Comparison of ENCODE assay signal across 15 mouse cellular contexts in the genomic region with DNA sequence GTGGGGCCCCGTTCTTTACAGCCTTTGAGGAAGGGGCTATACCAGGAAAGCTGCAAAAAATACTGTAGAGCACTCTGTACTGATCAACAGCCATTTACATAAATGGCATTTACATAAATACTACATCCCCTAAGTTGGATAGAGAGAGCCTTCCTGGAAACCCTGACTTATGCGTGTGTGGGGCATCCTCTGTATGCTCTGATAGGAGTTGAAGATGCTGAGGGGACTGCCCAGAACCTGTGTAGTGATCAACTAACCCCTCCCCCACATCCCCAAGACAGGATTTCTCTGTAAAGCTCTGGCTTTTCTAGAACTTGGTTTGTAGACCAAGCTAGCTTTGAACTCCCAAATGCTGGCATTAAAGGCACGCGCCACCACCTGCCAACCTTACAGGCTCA. TPM values are rescaled to one million over a fixed set of nuclear protein-coding genes. Genes with fewer than 3 reads are reported as not detected.
DNase-seq lines count a peak whose midpoint lies in the region; ATAC-seq and TF ChIP-seq lines count a peak whose summit lies in the region.
"Had no signal": no experiment of that assay in that cellular context is flagged by ENCODE, and none has a peak within 500 bp of the region (broad histone marks: within the 10 kb centered on the region; RNA-seq: fewer than 3 reads in every experiment).

No protein-coding gene starts in this region.

- no peak overlapping the region for H3K4me2 ChIP-seq in forebrain, embryonic 13.5 days
- no peak overlapping the region for H3K4me2 ChIP-seq in forebrain, postnatal 0 days (ENCODE audit: low read depth)
- no peak overlapping the region for H3K4me2 ChIP-seq in hindbrain, embryonic 12.5 days (replicated peaks)
- no peak overlapping the region for H3K4me2 ChIP-seq in hindbrain, postnatal 0 days (ENCODE audit: low read depth, low read length)
- H3K4me2 ChIP-seq: liver, embryonic 12.5 days had no signal

- no peaks in the 10 kb centered on the region for H3K27me3 ChIP-seq in forebrain, embryonic 13.5 days
- H3K27me3 ChIP-seq in forebrain, postnatal 0 days (ENCODE audit: insufficient read depth, low read length) = no peaks in the 10 kb centered on the region
- peaks cover 3% of the 10 kb centered on the region; the same call in 1 of the 2 replicates for H3K27me3 ChIP-seq in hindbrain, embryonic 12.5 days
- H3K27me3 ChIP-seq in hindbrain, postnatal 0 days (ENCODE audit: insufficient read depth, low read length) = no peaks in the 10 kb centered on the region
- peaks cover 8% of the 10 kb centered on the region; the same call in 1 of the 2 replicates for H3K27me3 ChIP-seq in embryonic facial prominence, embryonic 10.5 days (replicated peaks; ENCODE audit: low read depth, poor library complexity, severe bottlenecking)
- H3K27me3 ChIP-seq in limb, embryonic 10.5 days (ENCODE audit: low read depth, poor library complexity, severe bottlenecking) = no peaks in the 10 kb centered on the region; the same call in 1 of the 2 replicates
- H3K27me3 ChIP-seq: neural tube, embryonic 12.5 days had no signal

- peaks cover 10% of the 10 kb centered on the region for H3K36me3 ChIP-seq in forebrain, embryonic 13.5 days (ENCODE audit: poor library complexity, severe bottlenecking)
- peaks cover 7% of the 10 kb centered on the region; the same call in 1 of the 2 replicates for H3K36me3 ChIP-seq in forebrain, postnatal 0 days (ENCODE audit: insufficient read depth)
- H3K36me3 ChIP-seq in hindbrain, embryonic 12.5 days = peaks cover 4% of the 10 kb centered on the region; the same call in 1 of the 2 replicates
- H3K36me3 ChIP-seq in hindbrain, postnatal 0 days (ENCODE audit: insufficient read depth, low read length) = no peaks in the 10 kb centered on the region
- H3K36me3 ChIP-seq in embryonic facial prominence, embryonic 10.5 days (replicated peaks) = peaks cover 10% of the 10 kb centered on the region
- peaks cover 9% of the 10 kb centered on the region for H3K36me3 ChIP-seq in limb, embryonic 10.5 days

- no peak for TF ChIP-seq CTCF in forebrain, postnatal 0 days (IDR thresholded peaks at IDR 0.05; ENCODE audit: low read depth)
- TF ChIP-seq CTCF in hindbrain, postnatal 0 days (IDR thresholded peaks at IDR 0.05; ENCODE audit: low read depth) = no peak

- H3K4me1 ChIP-seq in forebrain, embryonic 13.5 days = peaks cover 67% of the 10 kb centered on the region
- 0 out of 2 replicates have a peak, but pooled peaks cover 10% of the 10 kb centered on the region for H3K4me1 ChIP-seq in forebrain, postnatal 0 days (ENCODE audit: insufficient read depth)
- H3K4me1 ChIP-seq in hindbrain, embryonic 12.5 days = peaks cover 66% of the 10 kb centered on the region
- peaks cover 21% of the 10 kb centered on the region for H3K4me1 ChIP-seq in hindbrain, postnatal 0 days (ENCODE audit: insufficient read depth, low read length)
- H3K4me1 ChIP-seq in embryonic facial prominence, embryonic 10.5 days = peaks cover 92% of the 10 kb centered on the region
- peaks cover 82% of the 10 kb centered on the region for H3K4me1 ChIP-seq in limb, embryonic 10.5 days

- no peak for ATAC-seq in forebrain, embryonic 13.5 days
- no peak for ATAC-seq in forebrain, postnatal 0 days
- no peak for ATAC-seq in hindbrain, embryonic 12.5 days (ENCODE audit: low FRiP score)
- ATAC-seq in hindbrain, postnatal 0 days = no peak
- ATAC-seq: liver, embryonic 12.5 days had no signal

- no peak overlapping the region for H3K9ac ChIP-seq in forebrain, embryonic 13.5 days
- no peak overlapping the region for H3K9ac ChIP-seq in forebrain, postnatal 0 days
- no peak overlapping the region for H3K9ac ChIP-seq in hindbrain, embryonic 12.5 days
- H3K9ac ChIP-seq in hindbrain, postnatal 0 days (replicated peaks; ENCODE audit: low read length) = no peak overlapping the region
- H3K9ac ChIP-seq: liver, embryonic 12.5 days; neural tube, embryonic 12.5 days had no signal

- 0 out of 2 replicates have a peak overlapping the region, but pooled peaks have one; percentile 5 for H3K27ac ChIP-seq in forebrain, embryonic 13.5 days
- no peak overlapping the region for H3K27ac ChIP-seq in forebrain, postnatal 0 days (ENCODE audit: low read depth, low read length)
- H3K27ac ChIP-seq in hindbrain, embryonic 12.5 days = 0 out of 2 replicates have a peak overlapping the region, but pooled peaks have one; percentile 46
- no peak overlapping the region for H3K27ac ChIP-seq in hindbrain, postnatal 0 days
- peak overlapping the region; percentile 80 for H3K27ac ChIP-seq in embryonic facial prominence, embryonic 10.5 days (replicated peaks)
- peak overlapping the region; percentile 82 for H3K27ac ChIP-seq in limb, embryonic 10.5 days
- H3K27ac ChIP-seq: liver, embryonic 12.5 days; neural tube, embryonic 12.5 days had no signal

- no peak for DNase-seq in forebrain, postnatal 0 days
- no peak for DNase-seq in hindbrain, postnatal 0 days (ENCODE audit: low spot score)
- no peak for DNase-seq in embryonic facial prominence, embryonic 10.5 days (ENCODE audit: low spot score)
- no peak for DNase-seq in limb, embryonic 10.5 days (ENCODE audit: low spot score)
- no peak for DNase-seq in thymus, postnatal 14 days
- no peak for DNase-seq in left cerebral cortex, postnatal 36 days (ENCODE audit: low spot score in 2 of 2)
- DNase-seq: adrenal gland, postnatal 25 days; cerebellum, postnatal 14 days; layer of hippocampus, postnatal 36 days had no signal

- H3K9me3 ChIP-seq in forebrain, embryonic 13.5 days (replicated peaks) = no peaks in the 10 kb centered on the region
- no peaks in the 10 kb centered on the region for H3K9me3 ChIP-seq in forebrain, postnatal 0 days (ENCODE audit: low read length)
- H3K9me3 ChIP-seq in hindbrain, embryonic 12.5 days (replicated peaks) = no peaks in the 10 kb centered on the region
- no peaks in the 10 kb centered on the region for H3K9me3 ChIP-seq in hindbrain, postnatal 0 days (ENCODE audit: low read length)
- H3K9me3 ChIP-seq in embryonic facial prominence, embryonic 10.5 days = no peaks in the 10 kb centered on the region
- no peaks in the 10 kb centered on the region for H3K9me3 ChIP-seq in limb, embryonic 10.5 days (replicated peaks)
- H3K9me3 ChIP-seq: G1E; liver, embryonic 12.5 days; neural tube, embryonic 12.5 days had no signal

- H3K4me3 ChIP-seq in forebrain, embryonic 13.5 days = no peak overlapping the region
- no peak overlapping the region for H3K4me3 ChIP-seq in forebrain, postnatal 0 days (ENCODE audit: low read depth, low read length)
- no peak overlapping the region for H3K4me3 ChIP-seq in hindbrain, embryonic 12.5 days
- no peak overlapping the region for H3K4me3 ChIP-seq in hindbrain, postnatal 0 days (ENCODE audit: low read length)
- peak overlapping the region; percentile 33 for H3K4me3 ChIP-seq in embryonic facial prominence, embryonic 10.5 days
- no peak overlapping the region; the same call in 1 of the 2 replicates for H3K4me3 ChIP-seq in limb, embryonic 10.5 days
- H3K4me3 ChIP-seq: liver, embryonic 12.5 days; neural tube, embryonic 12.5 days had no signal

- intact Hi-C loops in left cerebral cortex, postnatal 36 days (cut with DNase I) = no loop called here

- 63% methylated on average over 4 of the region's 4 CpGs for WGBS in forebrain, embryonic 13.5 days
- 67% methylated on average over 4 of the region's 4 CpGs for WGBS in forebrain, postnatal 0 days
- WGBS in hindbrain, embryonic 12.5 days = 68% methylated on average over 4 of the region's 4 CpGs
- WGBS in hindbrain, postnatal 0 days = 67% methylated on average over 4 of the region's 4 CpGs
- WGBS in embryonic facial prominence, embryonic 10.5 days = 62% methylated on average over 4 of the region's 4 CpGs
- WGBS in limb, embryonic 10.5 days = 63% methylated on average over 4 of the region's 4 CpGs

RNA-seq across cellular contexts. Expression of a gene that starts 0.4 kb away (rescaled TPM):
- polyA plus RNA-seq in forebrain, embryonic 13.5 days (2015; fragmentation: Nextera tagmentation; extraction: Ambion mirVana) = 1.8 and 2.0 TPM in 2 replicates
- 6.5 and 6.6 TPM in 2 replicates for total RNA-seq in forebrain, postnatal 0 days (2014; rRNA removed)
- polyA plus RNA-seq in forebrain, postnatal 0 days (2015; fragmentation: Nextera tagmentation; extraction: Ambion mirVana) = 3.9 and 4.4 TPM in 2 replicates
- polyA plus RNA-seq in hindbrain, embryonic 12.5 days (2016; fragmentation: Nextera tagmentation; extraction: Ambion mirVana) = 5.1 TPM in 2 replicates
- 11.2 and 14.6 TPM in 2 replicates for total RNA-seq in hindbrain, postnatal 0 days (2014; rRNA removed)
- 8.3 and 9.0 TPM in 2 replicates for polyA plus RNA-seq in hindbrain, postnatal 0 days (2015; fragmentation: Nextera tagmentation; extraction: Ambion mirVana)
- 2.7 TPM in 2 replicates for polyA plus RNA-seq in embryonic facial prominence, embryonic 10.5 days (2016; fragmentation: Nextera tagmentation; extraction: Ambion mirVana)
- polyA plus RNA-seq in limb, embryonic 10.5 days (2016; fragmentation: Nextera tagmentation; extraction: Ambion mirVana) = 2.2 and 3.6 TPM in 2 replicates
- total RNA-seq in left cerebral cortex, postnatal 36 days (2021) = 1 to 10 TPM; 2.6 to 3.1 TPM
- total RNA-seq: hematopoietic stem cell, adult 5-6 weeks had no signal
- polyA plus RNA-seq: G1E had no signal

RNA-seq across cellular contexts. Expression of a gene that starts 22.0 kb away (rescaled TPM):
- polyA plus RNA-seq in forebrain, embryonic 13.5 days (2015; fragmentation: Nextera tagmentation; extraction: Ambion mirVana) = 15.4 and 20.8 TPM in 2 replicates
- 11.7 and 13.8 TPM in 2 replicates for total RNA-seq in forebrain, postnatal 0 days (2014; rRNA removed)
- 6.2 and 7.4 TPM in 2 replicates for polyA plus RNA-seq in forebrain, postnatal 0 days (2015; fragmentation: Nextera tagmentation; extraction: Ambion mirVana)
- 19.5 and 21.9 TPM in 2 replicates for polyA plus RNA-seq in hindbrain, embryonic 12.5 days (2016; fragmentation: Nextera tagmentation; extraction: Ambion mirVana)
- total RNA-seq in hindbrain, postnatal 0 days (2014; rRNA removed) = 7.6 and 10.9 TPM in 2 replicates
- polyA plus RNA-seq in hindbrain, postnatal 0 days (2015; fragmentation: Nextera tagmentation; extraction: Ambion mirVana) = 9.0 and 9.3 TPM in 2 replicates
- polyA plus RNA-seq in embryonic facial prominence, embryonic 10.5 days (2016; fragmentation: Nextera tagmentation; extraction: Ambion mirVana) = 59.7 and 72.1 TPM in 2 replicates
- 55.0 and 69.4 TPM in 2 replicates for polyA plus RNA-seq in limb, embryonic 10.5 days (2016; fragmentation: Nextera tagmentation; extraction: Ambion mirVana)
- 10 to 100 TPM; 11.1 to 13.8 TPM for total RNA-seq in left cerebral cortex, postnatal 36 days (2021)

RNA-seq across cellular contexts. Expression of a gene that starts 25.7 kb away (rescaled TPM):
- 397 and 426 TPM in 2 replicates for polyA plus RNA-seq in forebrain, embryonic 13.5 days (2015; fragmentation: Nextera tagmentation; extraction: Ambion mirVana)
- total RNA-seq in forebrain, postnatal 0 days (2014; rRNA removed) = 200 and 223 TPM in 2 replicates
- polyA plus RNA-seq in forebrain, postnatal 0 days (2015; fragmentation: Nextera tagmentation; extraction: Ambion mirVana) = 267 and 287 TPM in 2 replicates
- polyA plus RNA-seq in hindbrain, embryonic 12.5 days (2016; fragmentation: Nextera tagmentation; extraction: Ambion mirVana) = 516 and 531 TPM in 2 replicates
- total RNA-seq in hindbrain, postnatal 0 days (2014; rRNA removed) = 334 and 369 TPM in 2 replicates
- 275 and 287 TPM in 2 replicates for polyA plus RNA-seq in hindbrain, postnatal 0 days (2015; fragmentation: Nextera tagmentation; extraction: Ambion mirVana)
- polyA plus RNA-seq in embryonic facial prominence, embryonic 10.5 days (2016; fragmentation: Nextera tagmentation; extraction: Ambion mirVana) = 334 and 363 TPM in 2 replicates
- polyA plus RNA-seq in limb, embryonic 10.5 days (2016; fragmentation: Nextera tagmentation; extraction: Ambion mirVana) = 355 and 403 TPM in 2 replicates
- total RNA-seq in left cerebral cortex, postnatal 36 days (2021) = 100 to 1,000 TPM; 215 to 221 TPM

RNA-seq across cellular contexts. Expression of a gene that starts 28.8 kb away (rescaled TPM):
- 1.1 and 1.5 TPM in 2 replicates for polyA plus RNA-seq in forebrain, embryonic 13.5 days (2015; fragmentation: Nextera tagmentation; extraction: Ambion mirVana)
- total RNA-seq in forebrain, postnatal 0 days (2014; rRNA removed) = 1.00 and 2.9 TPM in 2 replicates
- 1.3 and 1.5 TPM in 2 replicates for polyA plus RNA-seq in forebrain, postnatal 0 days (2015; fragmentation: Nextera tagmentation; extraction: Ambion mirVana)
- 1.2 and 1.4 TPM in 2 replicates for polyA plus RNA-seq in hindbrain, embryonic 12.5 days (2016; fragmentation: Nextera tagmentation; extraction: Ambion mirVana)
- 3.3 and 4.9 TPM in 2 replicates for total RNA-seq in hindbrain, postnatal 0 days (2014; rRNA removed)
- polyA plus RNA-seq in hindbrain, postnatal 0 days (2015; fragmentation: Nextera tagmentation; extraction: Ambion mirVana) = 1.7 and 1.9 TPM in 2 replicates
- polyA plus RNA-seq in embryonic facial prominence, embryonic 10.5 days (2016; fragmentation: Nextera tagmentation; extraction: Ambion mirVana) = 0.48 and 0.96 TPM in 2 replicates
- 0.56 and 0.82 TPM in 2 replicates for polyA plus RNA-seq in limb, embryonic 10.5 days (2016; fragmentation: Nextera tagmentation; extraction: Ambion mirVana)
- total RNA-seq in left cerebral cortex, postnatal 36 days (2021) = 1 to 10 TPM in 1 of 2 experiments, under 1 TPM in 1; 0.79 to 1.9 TPM

RNA-seq across cellular contexts. Expression of a gene that starts 30.7 kb away (rescaled TPM):
- polyA plus RNA-seq in forebrain, embryonic 13.5 days (2015; fragmentation: Nextera tagmentation; extraction: Ambion mirVana) = 14.5 and 17.9 TPM in 2 replicates
- total RNA-seq in forebrain, postnatal 0 days (2014; rRNA removed) = 15.8 and 27.0 TPM in 2 replicates
- polyA plus RNA-seq in forebrain, postnatal 0 days (2015; fragmentation: Nextera tagmentation; extraction: Ambion mirVana) = 18.8 and 21.3 TPM in 2 replicates
- polyA plus RNA-seq in hindbrain, embryonic 12.5 days (2016; fragmentation: Nextera tagmentation; extraction: Ambion mirVana) = 13.5 and 15.0 TPM in 2 replicates
- total RNA-seq in hindbrain, postnatal 0 days (2014; rRNA removed) = 29.9 and 32.8 TPM in 2 replicates
- polyA plus RNA-seq in hindbrain, postnatal 0 days (2015; fragmentation: Nextera tagmentation; extraction: Ambion mirVana) = 17.8 and 19.4 TPM in 2 replicates
- 18.9 and 20.3 TPM in 2 replicates for polyA plus RNA-seq in embryonic facial prominence, embryonic 10.5 days (2016; fragmentation: Nextera tagmentation; extraction: Ambion mirVana)
- 20.1 and 22.5 TPM in 2 replicates for polyA plus RNA-seq in limb, embryonic 10.5 days (2016; fragmentation: Nextera tagmentation; extraction: Ambion mirVana)
- 10 to 100 TPM; 10.3 to 11.5 TPM for total RNA-seq in left cerebral cortex, postnatal 36 days (2021)

Comparison
In these comparisons a context has a peak if more than half of its experiments do, and no peak if none do; other contexts are left out.
1. H3K27ac ChIP-seq: peak in forebrain, embryonic 13.5 days (single experiment), hindbrain, embryonic 12.5 days (single experiment), embryonic facial prominence, embryonic 10.5 days (single experiment) and limb, embryonic 10.5 days (single experiment); none in forebrain, postnatal 0 days (single experiment) and hindbrain, postnatal 0 days (single experiment).